Mouse (Mus musculus) stomach, embryonic 16.5 days (tissue): ENCODE data around the gene Rock2. TPM values are rescaled to one million over a fixed set of nuclear protein-coding genes. Genes with fewer than 3 reads are reported as not detected.

Experiments
- ATAC-seq: fragments of 200-750 bp; cut with Nextera tagmentation; 2 replicates; pipeline ENCODE4 v1.8.0; 2017; ENCODE audit warnings: moderate number of reproducible peaks, moderate TSS enrichment; ENCODE audit not compliant: insufficient read depth, low FRiP score
- H3K27ac ChIP-seq: fragments of 300-500 bp; sonication (generic); 2 replicates; pipeline ENCODE4 v1.5.1; 2014; ENCODE audit warnings: low read length
- H3K27me3 ChIP-seq: fragments of 300-500 bp; sonication (generic); 2 replicates; pipeline ENCODE4 v1.6.1; 2014; ENCODE audit warnings: low read length, control low read depth, mixed read lengths; ENCODE audit not compliant: control insufficient read depth, insufficient read depth
- H3K36me3 ChIP-seq: fragments of 300-500 bp; sonication (generic); 2 replicates; pipeline ENCODE4 v1.6.1; 2014; ENCODE audit warnings: low read length; ENCODE audit not compliant: control insufficient read depth, insufficient read depth
- H3K4me1 ChIP-seq: fragments of 300-500 bp; sonication (generic); 2 replicates; pipeline ENCODE4 v1.6.1; 2014; ENCODE audit warnings: low read length, control low read depth, mixed read lengths; ENCODE audit not compliant: control insufficient read depth, insufficient read depth
- H3K4me2 ChIP-seq: fragments of 300-500 bp; sonication (generic); 2 replicates; pipeline ENCODE4 v1.6.1; 2014; ENCODE audit warnings: low read depth, low read length, mixed read lengths
- H3K4me3 ChIP-seq: fragments of 300-500 bp; sonication (generic); replicated peaks from 2 replicates; pipeline ENCODE4 v1.5.1; 2014; ENCODE audit warnings: mild to moderate bottlenecking, low read length
- H3K9ac ChIP-seq: fragments of 300-500 bp; sonication (generic); 2 replicates; pipeline ENCODE4 v1.6.1; 2014; ENCODE audit warnings: low read length
- H3K9me3 ChIP-seq: fragments of 300-500 bp; sonication (generic); replicated peaks from 2 replicates; pipeline ENCODE4 v1.6.1; 2016; ENCODE audit warnings: low read length, control low read depth; ENCODE audit not compliant: control insufficient read depth
- WGBS: fragments of 180-500 bp; shearing (Covaris S2); extraction: QIAGEN DNeasy Blood & Tissue Kit; methylation state at CpG from one replicate; pipeline ENCODE4 v1.1.7; 2014; 5-methylcytosine and 5-hydroxymethylcytosine counted together
- polyA plus RNA-seq: library from polyadenylated mRNA; unstranded; fragments of >200 nt; fragmentation: Nextera tagmentation; extraction: Ambion mirVana; gene quantifications from 2 replicates; pipeline ENCODE4 v1.2.1, GENCODE M21; 2015

Gene Rock2
- polyA plus RNA-seq, 1 experiment from 2014 or later, result 16.5 TPM

DNA sequence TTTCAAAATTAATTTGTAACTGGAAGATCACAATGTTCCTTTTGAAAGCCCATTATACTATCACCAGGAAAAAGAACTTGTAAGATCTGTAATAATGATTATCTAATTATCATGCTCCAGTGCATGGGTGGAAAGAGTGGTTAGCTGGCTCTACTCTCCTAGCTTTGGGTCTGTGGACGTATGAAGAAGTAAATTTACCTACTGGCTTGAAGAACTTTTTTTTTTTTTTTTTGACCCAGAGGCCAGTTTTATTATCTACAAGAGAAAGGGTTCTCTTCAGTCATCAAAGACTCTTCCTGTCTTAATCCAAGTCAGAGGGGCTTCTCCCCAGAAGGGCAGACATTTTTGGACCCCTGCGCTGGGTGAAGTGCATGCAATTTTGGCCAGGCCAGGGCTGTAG, 1.7 kb upstream of the Rock2 start:
- H3K36me3 ChIP-seq, result no peaks in the 10 kb centered on the region
- no peaks in the 10 kb centered on the region for H3K9me3 ChIP-seq
- WGBS, result 77% methylated on average over 2 of the region's 2 CpGs
- no peak overlapping the region for H3K9ac ChIP-seq
- ATAC-seq, result no peak
- H3K27ac ChIP-seq, result peak overlapping the region; percentile 99
- no peak overlapping the region for H3K4me3 ChIP-seq
- H3K4me1 ChIP-seq, result peaks cover 22% of the 10 kb centered on the region
- no peaks in the 10 kb centered on the region for H3K27me3 ChIP-seq
- no peak overlapping the region for H3K4me2 ChIP-seq

DNA sequence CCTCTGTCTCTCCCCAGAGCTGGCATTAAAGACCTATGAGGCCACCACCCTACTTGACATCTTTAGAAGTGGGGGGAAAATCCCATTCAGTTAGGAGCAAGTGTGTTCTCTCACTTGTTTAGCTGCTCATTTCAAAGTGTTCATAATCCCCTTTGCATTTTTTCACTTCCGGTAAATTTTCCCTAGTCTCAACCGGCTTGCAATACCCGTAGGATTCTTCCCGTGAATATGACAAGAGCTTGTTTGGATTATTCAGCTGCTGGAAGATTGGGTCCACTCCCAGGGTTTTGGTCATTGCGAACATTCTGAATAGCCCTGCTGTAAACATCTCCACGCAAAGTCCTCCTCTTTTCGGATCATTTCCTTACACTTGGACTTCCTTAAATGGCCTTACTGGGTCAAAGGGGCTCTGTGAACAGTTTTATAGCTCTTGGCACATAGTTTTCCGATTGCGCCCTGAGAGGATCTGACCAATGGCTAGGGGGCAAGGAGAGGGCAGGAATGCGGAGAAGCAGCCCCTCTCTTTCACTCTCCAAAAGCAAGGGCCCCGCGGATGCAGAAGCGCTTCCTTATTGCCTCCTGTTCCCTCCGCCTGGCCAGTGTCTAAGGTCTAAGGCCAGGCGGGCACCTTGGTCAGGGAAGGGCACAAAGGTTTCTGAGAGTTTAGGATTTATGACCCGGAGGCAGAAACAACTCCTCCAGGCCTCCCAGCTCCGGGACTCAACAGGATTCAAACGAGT, 869 bp upstream of the Rock2 start:
- no peaks in the 10 kb centered on the region for H3K9me3 ChIP-seq
- peaks cover 27% of the 10 kb centered on the region for H3K4me1 ChIP-seq
- peak overlapping the region; percentile 96 for H3K9ac ChIP-seq
- H3K4me2 ChIP-seq, result peak overlapping the region; percentile 91
- H3K27me3 ChIP-seq, result no peaks in the 10 kb centered on the region
- 0 out of 2 replicates have a peak, but pooled peaks have one; percentile 2 for ATAC-seq
- whole genome bisulfite sequencing, result 3% methylated on average over 18 of the region's 18 CpGs
- H3K4me3 ChIP-seq, result peak overlapping the region; percentile 95
- H3K27ac ChIP-seq, result peak overlapping the region; percentile 99
- H3K36me3 ChIP-seq, result no peaks in the 10 kb centered on the region

DNA sequence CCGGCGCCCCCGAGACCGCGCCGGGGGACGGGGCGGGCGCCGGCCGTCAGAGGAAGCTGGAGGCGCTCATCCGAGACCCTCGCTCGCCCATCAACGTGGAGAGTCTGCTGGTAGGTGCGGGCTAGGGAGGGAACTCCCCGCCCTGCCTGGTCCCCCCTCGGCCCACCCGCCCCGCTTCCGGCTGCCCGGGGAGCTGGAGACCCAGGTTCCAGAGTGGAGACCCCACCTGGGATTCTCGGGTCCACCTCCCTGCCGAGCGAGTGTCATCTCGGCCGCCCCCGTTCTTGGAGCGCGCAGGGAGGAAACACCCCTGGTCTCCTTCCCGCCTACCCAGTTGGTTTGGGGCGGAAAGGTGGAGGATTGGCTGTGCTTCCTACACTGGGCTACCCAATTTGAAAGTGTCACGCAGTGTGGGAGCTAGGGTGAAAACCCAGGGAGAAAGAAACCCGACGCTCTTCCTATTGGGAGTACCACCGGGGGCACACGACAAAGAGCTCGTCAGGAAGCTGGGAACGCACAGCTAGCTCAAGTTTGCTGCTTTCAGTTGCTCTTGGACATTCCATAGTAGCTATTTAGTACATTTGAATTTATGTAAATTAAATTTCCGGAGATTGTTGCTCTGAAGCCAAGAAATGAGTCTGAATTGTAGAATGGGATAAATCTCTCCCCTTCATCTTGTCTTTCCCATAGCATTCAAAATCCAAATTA, 680 bp downstream of the Rock2 start:
- Histone ChIP-seq H3K27ac (peak overlapping the region; percentile 99), H3K9ac (peak overlapping the region; percentile 96), H3K9me3 (no peaks in the 10 kb centered on the region), H3K4me3 (peak overlapping the region; percentile 95), H3K36me3 (no peaks in the 10 kb centered on the region), H3K4me2 (peak overlapping the region; percentile 74), H3K27me3 (no peaks in the 10 kb centered on the region), H3K4me1 (peaks cover 29% of the 10 kb centered on the region)
- ATAC-seq, result no peak; the same call in 1 of the 2 replicates
- WGBS, result under 1% methylated on average over 41 of the region's 41 CpGs

DNA sequence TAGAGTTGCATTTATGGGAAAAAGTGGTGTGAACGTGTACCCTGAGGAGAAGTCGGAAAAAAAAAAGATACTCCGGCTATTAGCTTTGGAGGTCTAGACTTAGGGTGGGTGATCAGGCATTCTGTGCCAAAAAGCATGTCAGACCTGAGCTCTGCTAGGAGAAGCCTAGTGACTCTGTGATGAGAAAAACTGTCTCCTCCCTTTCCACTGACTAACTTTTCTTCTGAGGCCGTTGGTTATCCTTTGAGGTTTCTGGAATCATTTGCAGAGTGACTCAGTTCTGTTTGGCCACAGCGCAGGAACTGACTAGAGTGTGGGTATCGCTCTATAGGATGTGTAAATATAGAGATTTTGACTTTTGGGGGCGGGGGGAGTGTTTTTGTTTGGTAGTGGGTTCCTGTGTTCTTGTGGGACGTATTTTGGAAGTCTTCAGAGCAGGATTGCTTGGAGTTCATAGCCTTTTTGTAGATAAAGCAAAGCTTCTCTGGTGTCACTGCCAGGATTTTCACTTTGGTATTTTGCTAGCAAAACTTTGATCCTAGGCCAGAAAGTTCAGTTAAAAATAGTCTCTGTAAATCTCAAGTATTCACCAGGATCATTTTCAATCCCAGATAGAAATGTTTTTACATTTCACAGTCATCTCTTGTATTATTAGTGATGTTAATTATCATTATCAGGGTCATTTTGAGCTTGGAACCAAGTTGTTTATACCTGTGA, 1.5 kb downstream of the Rock2 start:
- ATAC-seq, result no peak
- H3K27me3 ChIP-seq, result no peaks in the 10 kb centered on the region
- peak overlapping the region; percentile 96 for H3K9ac ChIP-seq
- peak overlapping the region; percentile 95 for H3K4me3 ChIP-seq
- WGBS, result 3% methylated on average over 8 of the region's 8 CpGs
- H3K4me2 ChIP-seq, result peak overlapping the region; percentile 74
- no peaks in the 10 kb centered on the region for H3K9me3 ChIP-seq
- peak overlapping the region; percentile 99 for H3K27ac ChIP-seq
- H3K4me1 ChIP-seq, result peaks cover 35% of the 10 kb centered on the region
- H3K36me3 ChIP-seq, result no peaks in the 10 kb centered on the region

DNA sequence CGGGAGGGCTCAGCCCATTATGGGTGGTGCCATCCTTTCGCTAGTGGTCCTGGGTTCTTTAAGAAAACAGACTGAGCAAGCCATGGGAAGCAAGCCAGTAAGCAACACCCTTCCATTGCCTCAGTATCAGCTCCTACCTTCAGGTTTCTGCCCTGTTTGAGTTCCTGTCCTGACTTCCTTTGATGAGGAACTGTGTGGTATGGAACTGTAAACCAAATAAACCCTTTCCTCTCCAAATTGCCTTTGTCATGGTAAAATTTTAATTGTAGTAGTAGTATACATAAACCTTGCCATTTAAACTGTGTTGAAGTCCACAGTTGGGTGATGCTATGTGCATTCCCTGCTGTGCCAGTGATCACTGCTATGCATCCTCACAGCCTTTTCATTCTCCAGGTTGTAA, 2.5 kb downstream of the Rock2 start:
- Histone ChIP-seq H3K9ac (no peak overlapping the region), H3K9me3 (no peaks in the 10 kb centered on the region), H3K27ac (no peak overlapping the region), H3K36me3 (no peaks in the 10 kb centered on the region), H3K4me1 (peaks cover 35% of the 10 kb centered on the region), H3K4me3 (no peak overlapping the region), H3K4me2 (peak overlapping the region; percentile 74), H3K27me3 (no peaks in the 10 kb centered on the region)
- no peak for ATAC-seq
- 71% methylated on average over 2 of the region's 2 CpGs for WGBS

DNA sequence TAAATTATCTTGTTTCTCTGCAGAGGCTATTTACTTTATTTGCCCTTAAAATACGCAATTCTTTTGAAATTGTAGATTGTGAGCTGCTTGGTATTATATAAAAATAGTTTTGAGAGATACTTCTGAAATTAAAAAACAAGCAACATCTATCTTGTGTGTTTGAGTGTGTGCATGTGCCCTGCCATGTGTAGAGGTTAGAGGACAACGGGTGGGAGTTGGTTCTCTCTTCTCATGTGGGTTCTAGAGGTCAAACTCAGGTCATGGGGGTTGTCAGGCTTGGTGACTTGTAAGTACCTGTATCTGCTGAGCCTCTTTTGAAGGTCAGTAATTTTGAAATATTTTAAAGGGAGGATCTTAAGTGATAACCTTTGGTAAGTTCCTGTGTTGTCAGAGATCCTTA, 3.5 kb downstream of the Rock2 start:
- 40% methylated on average over 2 of the region's 2 CpGs for WGBS
- no peak overlapping the region for H3K9ac ChIP-seq

DNA sequence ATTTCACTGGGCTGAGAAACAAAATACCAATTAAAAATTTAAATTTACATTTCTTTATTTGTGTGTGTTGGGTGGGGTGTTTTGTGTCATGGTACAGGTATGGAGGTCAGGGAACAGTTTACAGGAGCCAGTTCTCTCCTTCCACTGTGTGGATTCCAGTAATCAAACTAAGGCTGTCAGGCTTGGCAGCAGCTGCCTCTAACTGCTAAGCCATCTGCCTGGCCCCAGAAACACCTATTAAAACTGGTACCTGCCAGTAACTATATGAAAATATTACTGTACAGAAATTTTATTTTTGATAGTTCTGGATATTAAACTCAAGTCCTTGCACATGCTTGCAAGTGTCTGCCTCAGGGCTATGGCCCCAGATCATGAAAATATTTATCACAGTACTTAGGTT, 4.1 kb downstream of the Rock2 start:
- Histone ChIP-seq H3K9me3 (no peaks in the 10 kb centered on the region), H3K4me1 (peaks cover 31% of the 10 kb centered on the region), H3K27me3 (no peaks in the 10 kb centered on the region), H3K4me2 (no peak overlapping the region), H3K36me3 (no peaks in the 10 kb centered on the region), H3K9ac (no peak overlapping the region), H3K27ac (no peak overlapping the region), H3K4me3 (no peak overlapping the region)
- ATAC-seq, result no peak

More for the DNA sequence above, 3.5 kb downstream of the Rock2 start:
- peaks cover 35% of the 10 kb centered on the region for H3K4me1 ChIP-seq
- ATAC-seq, result no peak
- no peak overlapping the region for H3K27ac ChIP-seq
- H3K36me3 ChIP-seq, result no peaks in the 10 kb centered on the region
- no peak overlapping the region for H3K4me3 ChIP-seq
- no peaks in the 10 kb centered on the region for H3K9me3 ChIP-seq
- H3K27me3 ChIP-seq, result no peaks in the 10 kb centered on the region
- H3K4me2 ChIP-seq, result no peak overlapping the region

DNA sequence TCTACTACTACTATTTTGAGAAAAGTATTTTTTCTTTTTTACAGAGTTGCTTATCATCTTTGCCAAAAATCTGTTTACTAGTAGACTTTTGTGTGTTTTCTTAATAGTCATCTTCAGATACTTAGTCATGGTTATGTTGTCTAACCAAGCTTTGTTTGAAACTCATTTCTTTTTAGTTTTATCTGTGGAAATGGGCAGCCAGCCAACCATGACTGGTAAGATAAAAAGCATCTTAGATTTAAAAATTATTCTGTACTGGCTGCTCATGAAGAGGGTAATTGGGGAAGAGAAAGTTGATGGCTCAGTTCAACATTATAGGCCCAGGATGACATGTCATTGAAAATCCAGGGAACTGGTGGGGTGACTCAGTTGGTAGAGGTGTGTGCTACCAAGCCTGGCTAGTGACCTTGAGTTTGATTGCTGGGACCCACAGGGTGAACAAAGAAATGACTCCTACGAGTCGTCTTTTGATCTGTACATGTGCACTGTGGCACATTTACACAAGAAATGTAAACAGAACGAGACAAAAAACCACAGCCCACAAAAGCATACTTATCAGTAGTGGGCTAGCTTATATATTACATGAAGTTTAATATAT, 6.0 kb downstream of the Rock2 start:
- Histone ChIP-seq H3K27ac (no peak overlapping the region; the same call in 1 of the 2 replicates), H3K9me3 (no peaks in the 10 kb centered on the region), H3K27me3 (no peaks in the 10 kb centered on the region), H3K4me1 (peaks cover 27% of the 10 kb centered on the region), H3K4me2 (0 out of 2 replicates have a peak overlapping the region, but pooled peaks have one; percentile 7), H3K4me3 (no peak overlapping the region), H3K36me3 (no peaks in the 10 kb centered on the region), H3K9ac (no peak overlapping the region)
- ATAC-seq, result peak; percentile 71
- WGBS, result 8% methylated on average over 3 of the region's 3 CpGs
